Mouse (Mus musculus) lung, postnatal 36 days (tissue): ENCODE results near the gene Bnip1.

Experiments
- DNase-seq: peaks from one replicate; pipeline ENCODE4 v3.0.0; 2022; ENCODE audit warnings: mixed read lengths

Gene Bnip1

GRCm38 (mm10) chr17:26780750-26781571 is at the start of gene Bnip1:
Gene Bnip1 (plus strand): TSS chr17:26781066.
- DNase-seq: peak; percentile 84

DNA sequence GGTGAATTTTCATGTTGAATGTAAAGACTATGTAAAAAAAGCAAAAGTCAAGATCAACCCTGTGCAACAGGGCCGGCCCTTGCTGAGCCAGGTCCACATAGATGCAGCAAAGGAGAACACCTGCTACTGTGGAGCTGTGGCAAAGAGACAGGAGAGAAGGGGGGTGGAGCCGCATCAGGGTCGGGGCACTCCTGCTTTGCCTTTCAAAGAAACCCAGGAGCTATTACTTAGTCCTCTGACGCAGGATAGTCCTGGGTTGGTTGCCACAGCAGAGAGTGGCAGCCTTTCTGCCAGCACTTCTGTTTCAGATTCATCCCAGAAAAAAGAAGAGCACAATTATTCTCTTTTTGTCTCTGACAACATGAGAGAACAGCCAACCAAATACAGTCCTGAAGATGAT is 38.3 kb upstream of the Bnip1 start:
- DNase-seq: no peak

GRCm38 (mm10) chr17:26743294-26743693 is 37.6 kb upstream of the Bnip1 start:
- DNase-seq: no peak

GRCm38 (mm10) chr17:26749975-26750374 is 30.9 kb upstream of the Bnip1 start:
- no peak for DNase-seq

- no peak for DNase-seq
These were observed 28.6 kb upstream of the Bnip1 start for GRCm38 (mm10) chr17:26752297-26752696.

DNA sequence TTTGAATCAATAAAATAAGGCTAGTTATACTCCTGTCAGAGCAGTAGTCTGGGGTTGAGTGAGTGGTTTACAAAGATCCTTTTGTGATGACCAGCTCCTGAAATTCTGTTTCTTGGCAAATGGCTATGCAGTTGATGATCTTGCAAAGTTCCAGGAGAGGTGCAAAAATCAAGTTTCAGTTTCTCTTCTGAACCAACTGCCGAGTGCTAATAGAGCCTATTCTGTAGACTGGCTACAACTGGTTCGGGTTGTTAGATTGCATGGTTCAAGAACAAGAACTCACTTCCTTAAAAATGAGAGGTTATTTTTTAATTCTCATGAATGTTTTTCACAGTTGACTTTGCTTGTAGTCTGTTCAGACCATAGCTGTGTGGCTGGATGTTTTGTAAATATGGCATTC is 27.4 kb upstream of the Bnip1 start:
- peak; percentile 28 for DNase-seq

DNA sequence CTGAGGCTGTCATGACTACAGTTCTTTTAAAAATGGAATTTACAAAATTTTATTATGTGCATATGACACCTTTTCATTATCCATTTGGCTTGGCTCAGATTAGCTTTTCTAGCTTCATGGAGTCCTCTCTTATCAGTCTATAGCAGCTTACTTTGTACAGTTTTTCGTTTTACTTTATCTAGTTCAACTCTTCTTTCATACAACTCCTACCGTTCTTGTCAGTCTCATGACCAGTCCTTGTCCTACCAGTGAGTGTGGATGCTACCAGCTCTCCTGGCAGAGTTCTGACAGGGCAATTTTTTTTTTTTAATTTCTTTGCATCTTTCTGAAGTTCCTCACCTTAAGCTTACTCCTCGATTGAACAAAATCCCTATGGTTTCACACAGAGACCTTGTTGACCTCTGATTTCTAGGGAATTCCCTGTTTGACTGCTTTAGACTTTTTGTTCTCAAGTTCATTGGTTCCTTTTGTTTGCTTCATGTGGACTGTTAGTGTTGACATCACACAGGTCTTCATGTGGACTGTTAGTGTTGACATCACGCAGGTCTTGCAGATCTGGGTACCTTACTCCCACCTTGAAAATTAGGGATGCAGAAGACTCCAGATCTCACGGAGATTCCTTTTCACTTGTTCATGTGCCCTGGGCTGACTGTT is 13.6 kb upstream of the Bnip1 start:
- no peak for DNase-seq

DNA sequence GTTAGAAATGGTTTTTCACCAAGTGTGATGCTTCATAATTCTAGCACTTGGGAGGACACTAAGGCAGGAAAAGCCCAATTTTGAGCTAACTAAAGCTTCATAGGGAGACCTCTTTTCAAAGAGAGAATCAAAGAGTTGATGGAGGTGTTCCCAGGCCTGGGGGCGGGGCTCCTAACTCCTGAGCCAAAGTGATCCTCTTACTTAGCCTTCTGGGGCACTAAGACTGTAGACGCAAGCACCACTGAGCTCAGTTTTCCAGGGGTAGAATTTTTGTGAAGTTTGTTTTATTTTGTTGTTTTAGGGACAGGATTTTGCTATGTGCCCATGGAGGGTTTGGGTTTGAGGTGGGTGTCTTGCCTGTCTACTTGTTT is 13.1 kb upstream of the Bnip1 start:
- DNase-seq: no peak

GRCm38 (mm10) chr17:26776211-26776610 is 4.7 kb upstream of the Bnip1 start:
- DNase-seq: peak; percentile 42

DNA sequence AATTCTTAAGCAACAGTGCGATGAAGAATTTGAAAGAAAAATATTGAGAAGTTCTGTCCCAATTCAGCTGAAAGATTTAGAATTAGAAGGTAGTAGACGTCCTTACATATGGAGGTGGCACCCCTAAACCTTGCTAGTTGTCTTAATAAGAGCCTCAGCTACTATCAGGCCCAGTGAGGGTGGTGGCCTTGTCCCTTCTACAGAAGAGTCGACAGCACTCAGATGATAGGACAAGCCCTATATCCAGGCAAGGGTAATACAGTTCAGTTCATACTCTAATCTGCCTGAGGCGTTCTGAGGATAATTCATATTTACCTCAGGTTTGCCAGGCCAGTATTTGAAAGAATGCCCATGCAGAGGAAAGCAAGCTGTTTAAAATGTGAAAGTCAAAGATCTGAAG is 2.9 kb upstream of the Bnip1 start:
- no peak for DNase-seq

DNA sequence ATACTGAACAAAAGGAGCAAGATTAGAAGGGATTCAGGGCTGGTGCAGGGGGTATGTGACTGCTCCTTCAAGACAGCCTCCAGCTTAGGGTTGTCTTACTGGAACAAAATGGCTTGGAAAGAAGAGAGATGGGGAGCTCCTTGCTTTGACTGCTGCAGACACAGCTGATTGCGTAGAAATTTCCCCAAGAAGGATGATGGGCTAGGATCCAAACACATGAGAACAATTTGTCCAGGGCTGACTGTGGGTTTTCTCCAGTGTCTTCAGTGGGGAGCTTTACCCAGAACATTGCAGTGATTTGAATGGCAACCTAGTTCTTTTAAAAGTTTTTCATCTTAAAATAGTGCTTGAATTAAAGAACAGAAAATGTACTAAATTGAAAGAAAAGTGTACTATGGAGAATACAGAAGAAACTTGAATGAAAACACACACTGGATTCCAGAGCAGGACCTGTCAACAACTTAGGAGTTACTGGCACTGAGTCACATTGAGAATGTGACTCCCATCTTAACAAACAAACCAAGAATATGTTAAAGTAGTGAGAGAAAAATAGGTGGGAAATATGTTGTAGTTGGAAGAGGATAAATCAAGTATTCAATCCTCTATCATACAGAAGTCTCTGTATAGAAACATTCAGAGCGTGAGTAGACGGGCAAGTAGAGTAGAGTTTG is 2.3 kb upstream of the Bnip1 start:
- no peak for DNase-seq

DNA sequence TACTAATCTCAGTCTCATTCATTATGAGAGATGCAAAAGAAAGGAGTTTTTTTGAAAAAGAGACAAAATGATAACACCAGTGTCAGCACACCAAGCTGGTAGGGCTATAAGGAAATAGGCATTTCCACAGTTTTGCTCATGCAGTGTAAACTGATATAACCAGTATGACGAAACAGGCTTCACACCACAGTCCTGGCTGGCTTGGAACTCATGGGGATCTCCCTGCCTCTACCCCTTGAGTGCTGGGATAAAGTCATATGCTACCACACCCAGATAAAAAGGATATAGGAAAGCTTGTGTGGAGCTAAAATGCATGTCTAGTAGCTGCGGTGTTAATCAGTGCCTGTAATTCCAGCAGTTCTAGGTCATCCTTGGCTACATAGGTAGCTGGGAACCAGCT is 1.4 kb upstream of the Bnip1 start:
- DNase-seq: no peak

DNA sequence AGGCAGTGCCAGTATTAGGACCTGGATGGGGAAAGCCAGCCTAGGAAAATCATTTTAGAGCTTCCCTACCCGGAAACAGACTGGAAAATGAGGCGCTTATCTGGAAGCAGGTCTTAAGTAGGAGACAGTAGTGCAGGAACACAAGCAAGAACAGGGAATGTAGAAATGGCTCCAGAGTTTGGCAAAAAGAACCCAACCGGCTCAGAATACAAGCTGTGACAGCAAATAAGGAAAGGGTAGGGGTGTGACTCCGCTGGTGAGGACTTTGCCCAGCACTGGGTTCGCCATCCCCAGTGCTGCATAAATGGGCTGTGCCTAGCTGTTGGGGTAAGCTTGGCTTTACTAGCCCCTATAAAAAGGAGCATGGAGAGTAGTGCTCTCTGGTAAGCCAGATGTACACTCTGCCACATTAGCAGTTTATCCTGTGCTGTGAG is 761 bp downstream of the Bnip1 start:
- no peak for DNase-seq

DNA sequence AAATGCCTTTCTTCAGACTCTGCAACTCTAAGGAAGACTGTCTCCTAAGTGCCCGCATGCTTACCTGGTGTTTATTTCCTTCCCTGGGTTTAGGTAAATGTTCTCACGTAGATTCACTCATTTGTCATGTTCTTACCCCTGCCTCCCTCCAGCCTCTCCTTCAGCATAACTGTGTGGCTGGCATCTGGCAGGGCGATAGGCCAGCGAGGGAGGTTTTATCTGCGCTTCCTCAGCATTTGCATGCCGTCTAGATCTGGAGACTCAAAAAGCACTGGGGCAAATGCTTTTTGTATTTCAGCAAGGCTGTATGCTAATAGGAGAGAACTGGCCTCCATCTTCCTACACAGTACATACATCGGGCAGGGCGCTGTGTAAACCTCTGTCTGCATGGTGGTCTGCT is 3.7 kb downstream of the Bnip1 start:
- DNase-seq: no peak

DNA sequence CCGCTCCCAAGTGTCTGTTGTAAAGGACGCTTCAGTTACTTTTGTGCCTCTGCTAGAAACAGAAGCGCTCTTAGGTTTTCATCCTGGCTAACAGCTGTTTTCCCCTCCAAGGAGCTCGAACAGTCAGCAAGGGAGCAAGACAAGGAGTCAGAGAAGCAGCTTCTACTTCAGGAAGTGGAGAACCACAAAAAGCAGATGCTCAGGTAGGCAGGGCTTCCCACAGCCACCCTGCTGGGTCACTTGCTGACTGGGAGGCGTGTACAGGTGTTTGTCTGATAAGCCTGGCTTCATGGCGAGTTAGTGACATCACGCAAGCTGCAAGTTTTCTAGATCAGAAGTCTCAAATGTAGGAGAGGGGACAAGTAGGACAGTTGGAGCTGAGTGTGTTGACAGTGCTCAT is 5.7 kb downstream of the Bnip1 start:
- no peak for DNase-seq

DNA sequence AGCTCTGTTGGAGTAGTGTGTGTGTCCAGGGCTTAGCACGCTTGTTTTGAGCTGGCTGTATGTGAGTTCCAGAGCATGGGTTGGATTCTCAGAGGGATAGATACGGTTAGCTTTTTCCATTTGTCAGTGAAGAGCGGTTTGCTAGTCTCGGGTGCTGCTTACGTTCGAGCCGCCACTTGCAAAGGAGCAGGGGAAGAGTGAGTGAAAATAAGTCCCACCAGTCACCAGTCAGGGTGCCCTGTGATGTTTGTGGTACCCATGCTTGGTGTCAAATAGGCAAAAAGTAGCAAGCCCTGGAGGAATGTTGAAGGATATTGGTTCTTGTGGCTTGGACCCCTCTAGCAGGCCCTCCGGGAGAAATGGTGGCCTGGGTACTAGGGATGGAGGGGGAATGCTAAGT is 8.1 kb downstream of the Bnip1 start:
- no peak for DNase-seq

DNA sequence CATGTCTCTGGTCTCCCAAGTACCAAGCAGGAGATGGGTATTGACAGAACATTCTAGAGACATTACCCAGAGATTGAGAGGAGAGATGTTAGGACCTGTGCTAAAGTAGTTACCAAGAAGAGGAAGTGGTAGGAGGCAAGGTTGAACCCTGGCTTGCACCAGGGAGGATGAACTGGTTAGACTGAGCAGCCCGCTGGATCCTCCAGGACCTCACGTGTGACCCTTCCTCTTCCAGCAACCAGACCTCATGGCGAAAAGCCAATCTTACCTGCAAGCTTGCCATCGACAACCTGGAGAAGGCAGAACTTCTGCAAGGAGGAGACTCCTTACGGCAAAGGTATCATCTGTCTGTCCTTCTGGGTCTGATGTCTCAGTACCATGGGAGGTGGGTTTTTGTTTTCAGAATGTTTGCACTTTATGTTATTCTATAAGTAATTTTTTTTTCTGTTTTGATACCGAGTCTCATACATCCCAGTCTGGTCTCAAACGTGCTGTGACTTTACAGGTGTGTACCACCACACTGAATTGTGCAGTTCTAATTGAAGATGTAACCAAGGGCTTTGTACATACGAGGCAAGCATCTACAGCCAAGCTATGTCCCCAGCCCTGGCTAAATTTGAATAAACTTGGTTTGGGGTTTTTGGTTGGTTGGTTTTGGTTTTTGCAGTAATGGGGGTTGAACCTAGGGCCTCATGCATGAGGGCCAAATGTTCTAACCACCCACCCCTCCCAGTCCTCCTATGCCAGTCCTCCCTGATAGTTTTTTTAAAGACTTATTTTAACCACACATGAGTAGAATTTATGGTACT is 8.8 kb downstream of the Bnip1 start:
- no peak for DNase-seq

DNA sequence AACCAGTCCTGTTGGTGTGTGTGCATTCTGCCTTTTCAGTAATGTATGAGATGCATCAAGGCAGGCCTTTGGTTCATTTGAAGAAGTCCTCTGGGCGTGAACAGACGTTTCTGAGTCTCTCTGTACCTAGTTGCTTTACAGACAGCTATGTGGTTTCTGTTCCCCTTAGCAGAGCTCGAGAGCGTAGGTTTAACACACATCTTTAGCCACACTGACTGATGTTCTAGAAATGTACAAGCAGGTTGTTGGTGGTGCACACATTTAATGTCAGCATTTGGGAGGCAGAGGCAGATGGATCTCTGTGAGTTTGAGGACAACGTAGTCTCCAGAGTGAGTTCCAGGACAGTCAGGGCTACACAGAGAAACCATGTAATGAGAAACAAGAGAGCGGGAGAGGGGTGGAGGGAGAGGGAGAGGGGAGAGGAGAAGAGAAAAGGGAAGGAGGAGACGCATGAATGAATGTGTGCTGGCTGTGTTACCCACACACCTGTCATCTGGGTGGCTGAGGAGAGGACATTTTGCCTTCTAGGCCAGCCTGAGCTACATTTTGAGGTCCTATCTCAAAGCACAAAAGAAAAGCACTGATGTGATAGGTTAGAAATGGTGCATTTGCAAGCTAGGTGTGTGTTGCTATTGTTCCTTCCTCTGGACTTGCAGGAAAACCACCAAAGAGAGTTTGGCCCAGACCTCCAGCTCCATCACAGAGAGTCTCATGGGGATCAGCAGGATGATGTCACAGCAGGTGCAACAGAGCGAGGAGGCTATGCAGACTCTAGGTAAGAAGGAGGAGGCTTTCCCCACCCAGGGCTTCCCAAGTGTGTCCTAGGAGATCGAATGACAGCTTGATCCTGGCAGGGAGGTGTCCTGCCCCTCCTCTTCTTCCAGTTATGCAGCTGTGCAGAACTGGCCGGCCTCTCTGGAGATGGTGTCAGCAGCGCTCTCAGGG is 9.7 kb downstream of the Bnip1 start:
- DNase-seq: no peak

GRCm38 (mm10) chr17:26791580-26791979 is 10.7 kb downstream of the Bnip1 start:
- no peak for DNase-seq

GRCm38 (mm10) chr17:26792096-26792495 is 11.2 kb downstream of the Bnip1 start:
- no peak for DNase-seq

- DNase-seq: peak; percentile 16
These were observed 12.4 kb downstream of the Bnip1 start for GRCm38 (mm10) chr17:26793068-26793765.
